Mouse (Mus musculus) pancreas, adult 10 weeks (tissue): ENCODE measurements around the gene Irf4. TPM values are rescaled to one million over a fixed set of nuclear protein-coding genes. Genes with fewer than 3 reads are reported as not detected.

Experiments
- polyA plus RNA-seq: library from polyadenylated mRNA; stranded (reverse); fragments of 350-450 nt; fragmentation: Illumina TruSeq; extraction: RNeasy Lipid Tissue Mini Kit (QIAGEN cat#74804); gene quantifications from one replicate; pipeline ENCODE4 v1.2.3, GENCODE M21; 2015; ENCODE audit warnings: low read depth, low replicate concordance; ENCODE audit not compliant: insufficient read depth

Gene Irf4
- polyA plus RNA-seq, result 0.22 TPM

GRCm38 (mm10) chr13:30749021-30749556, at the start of gene Irf4:
TSS of gene Irf4 (plus strand) at chr13:30749226.

Other genes starting within 250 kb of the Irf4 start
- gene Uqcrfs1, start 203.9 kb upstream of the Irf4 start, polyA plus RNA-seq, result 27.4 TPM
- 9.3 TPM for gene Dusp22, start 89.2 kb upstream of the Irf4 start, polyA plus RNA-seq
- not detected for gene Hus1b, start 198.5 kb downstream of the Irf4 start, polyA plus RNA-seq
- gene Exoc2, start 224.9 kb downstream of the Irf4 start, polyA plus RNA-seq, result 3.1 TPM
- not detected for gene Gm5447, start 225.0 kb downstream of the Irf4 start, polyA plus RNA-seq